Mouse (Mus musculus): ENCODE measurements around the gene Trim15.

The Trim15 gene

GRCm38 (mm10) chr17:36869284-36869954 is 2.4 kb upstream of the Trim15 start, which contains the start of gene Trim10:
Gene Trim10 (plus strand): TSS chr17:36869574.
- DNase-seq = no peak

GRCm38 (mm10) chr17:36868836-36869235 is 1.8 kb upstream of the Trim15 start:
- DNase-seq = no peak

GRCm38 (mm10) chr17:36861680-36862079 is 5.3 kb downstream of the Trim15 start:
- DNase-seq = no peak

GRCm38 (mm10) chr17:36858181-36858580 is 8.8 kb downstream of the Trim15 start:
- DNase-seq = no peak

GRCm38 (mm10) chr17:36856236-36856635 is 10.8 kb downstream of the Trim15 start:
- DNase-seq = peak; percentile 57

GRCm38 (mm10) chr17:36855484-36855883 is 11.5 kb downstream of the Trim15 start:
- DNase-seq = peak; percentile 52

GRCm38 (mm10) chr17:36851627-36852026 is 15.4 kb downstream of the Trim15 start:
- peak; percentile 77 for DNase-seq

- DNase-seq = no peak
Measured at GRCm38 (mm10) chr17:36851200-36851599, 15.8 kb downstream of the Trim15 start.

- no peak for DNase-seq
Measured at GRCm38 (mm10) chr17:36849992-36850391, 17.0 kb downstream of the Trim15 start.

- no peak for DNase-seq
Measured at GRCm38 (mm10) chr17:36848911-36849310, 18.1 kb downstream of the Trim15 start.

- DNase-seq = peak; percentile 89
Measured at GRCm38 (mm10) chr17:36844725-36845124, 22.3 kb downstream of the Trim15 start.

GRCm38 (mm10) chr17:36844286-36844719 is 22.7 kb downstream of the Trim15 start:
- peak; percentile 89 for DNase-seq

GRCm38 (mm10) chr17:36843696-36844095 is 23.3 kb downstream of the Trim15 start:
- peak; percentile 82 for DNase-seq

- peak; percentile 92 for DNase-seq
Measured at GRCm38 (mm10) chr17:36840961-36841445, 26.0 kb downstream of the Trim15 start.

GRCm38 (mm10) chr17:36839931-36840330 is 27.1 kb downstream of the Trim15 start:
- peak; percentile 79 for DNase-seq

- DNase-seq = peak; percentile 94
Measured at GRCm38 (mm10) chr17:36839001-36839400, 28.0 kb downstream of the Trim15 start.

GRCm38 (mm10) chr17:36836874-36837647 is 29.9 kb downstream of the Trim15 start, which contains the start of gene Trim26:
Gene Trim26 (plus strand): TSS chr17:36837134.
- DNase-seq = peak; percentile 100

- DNase-seq = no peak
Measured at GRCm38 (mm10) chr17:36836427-36836812, 30.6 kb downstream of the Trim15 start.

- DNase-seq = peak; percentile 96
Measured at GRCm38 (mm10) chr17:36835591-36836426, 31.2 kb downstream of the Trim15 start.

- DNase-seq = peak; percentile 57
Measured at GRCm38 (mm10) chr17:36832694-36833093, 34.3 kb downstream of the Trim15 start.

- peak; percentile 60 for DNase-seq
Measured at GRCm38 (mm10) chr17:36830470-36830869, 36.5 kb downstream of the Trim15 start.

- peak; percentile 67 for DNase-seq
Measured at GRCm38 (mm10) chr17:36828488-36828887, 38.5 kb downstream of the Trim15 start.

GRCm38 (mm10) chr17:36826002-36826401 is 41.0 kb downstream of the Trim15 start:
- DNase-seq = peak; percentile 98
